Mouse (Mus musculus): Measurements from ENCODE around the gene Kcnn1.

GRCm38 (mm10) chr8:70832371-70832770 lies 30.7 kb downstream of the Kcnn1 start:
- TF ChIP-seq POLR2A (IDR thresholded peaks at IDR 0.05; ENCODE audit: low read depth, low read length), result no peak
- TF ChIP-seq CTCF (IDR thresholded peaks at IDR 0.05; ENCODE audit: extremely low read depth, insufficient read depth, insufficient read length, insufficient replicate concordance), result no peak
